Mouse (Mus musculus) stomach, postnatal 0 days (tissue): ENCODE data around the gene Trmt44.

ENCODE experiments used
- CTCF ChIP-seq: IDR thresholded peaks from 2 replicates; pipeline ENCODE4 v1.5.1; 2016; ENCODE audit warnings: antibody characterized with exemption, low read depth, mild to moderate bottlenecking, moderate library complexity
- EP300 ChIP-seq: optimal IDR thresholded peaks from 2 replicates; pipeline ENCODE3; 2016; ENCODE audit warnings: antibody characterized with exemption

DNA sequence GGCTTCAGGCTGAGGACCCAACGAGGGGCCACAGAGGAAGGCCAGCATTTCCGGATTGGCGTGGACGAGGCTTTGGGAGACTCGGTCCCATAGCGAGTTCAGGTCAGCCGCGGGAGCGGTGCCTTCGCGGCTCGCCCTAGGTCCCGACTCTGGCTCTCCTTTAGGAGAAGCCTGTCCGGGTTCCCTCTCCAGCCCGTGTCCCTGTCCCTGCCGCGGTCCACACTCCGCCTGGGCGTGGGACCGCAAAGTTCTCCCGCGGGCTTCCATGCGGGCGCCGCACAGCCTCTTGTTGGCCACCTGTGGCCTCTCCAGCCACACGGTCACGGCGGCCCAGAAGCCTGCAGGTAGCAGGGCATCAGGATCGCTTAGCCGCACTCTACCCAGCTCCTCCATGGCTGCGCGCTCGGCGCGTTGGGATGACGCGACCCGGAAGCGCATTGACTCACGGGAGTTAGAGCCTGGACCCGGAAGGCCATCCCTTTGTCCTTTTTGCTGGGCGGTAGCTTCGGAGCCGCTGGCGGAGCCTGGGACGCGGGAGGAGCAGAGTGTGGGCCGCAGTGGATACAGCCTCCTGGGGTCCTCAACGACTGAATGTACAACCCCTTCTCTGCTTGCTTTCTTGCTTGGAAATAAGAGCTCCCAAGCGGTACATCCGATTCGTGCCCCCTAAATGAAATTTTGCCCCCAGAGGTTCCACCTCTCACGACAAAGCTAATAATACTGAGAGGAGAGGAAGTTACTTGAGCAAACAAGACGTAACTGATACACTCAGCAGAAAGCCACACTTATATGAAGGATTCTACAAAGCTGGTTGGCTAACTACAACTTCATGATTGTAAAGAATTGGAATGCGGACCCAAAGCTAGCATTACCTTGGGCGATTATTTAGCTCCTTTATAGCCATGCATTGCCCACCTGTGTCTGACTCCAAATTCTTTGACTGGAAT lies at the start of gene Trmt44:
- TF ChIP-seq CTCF (no peak), EP300 (no peak)
